Mouse (Mus musculus) lung, embryonic 14.5 days (tissue): Measurements from ENCODE around the gene Calm3. TPM values are rescaled to one million over a fixed set of nuclear protein-coding genes. Genes with fewer than 3 reads are reported as not detected.

Experiments
- ATAC-seq: fragments of 200-750 bp; cut with Nextera tagmentation; 2 replicates; pipeline ENCODE4 v1.8.0; 2017; ENCODE audit warnings: mild to moderate bottlenecking, moderate TSS enrichment, moderate library complexity; ENCODE audit not compliant: insufficient read depth
- DNase-seq: peaks from one replicate; pipeline ENCODE4 v3.0.0-alpha.2; 2015
- H3K27ac ChIP-seq: fragments of 300-500 bp; sonication (generic); 2 replicates; pipeline ENCODE4 v1.5.1; 2014; ENCODE audit warnings: low read depth, mild to moderate bottlenecking, moderate library complexity
- H3K27me3 ChIP-seq: fragments of 300-500 bp; sonication (generic); 2 replicates; pipeline ENCODE4 v1.6.1; 2014; ENCODE audit warnings: low read length, control low read depth; ENCODE audit not compliant: insufficient read depth
- H3K36me3 ChIP-seq: fragments of 300-500 bp; sonication (generic); 2 replicates; pipeline ENCODE4 v1.6.1; 2014; ENCODE audit warnings: control low read depth; ENCODE audit not compliant: insufficient read depth
- H3K4me1 ChIP-seq: fragments of 300-500 bp; sonication (generic); 2 replicates; pipeline ENCODE4 v1.6.1; 2014; ENCODE audit warnings: antibody characterized with exemption, control low read depth; ENCODE audit not compliant: insufficient read depth
- H3K4me2 ChIP-seq: fragments of 300-500 bp; sonication (generic); 2 replicates; pipeline ENCODE4 v1.6.1; 2014; ENCODE audit warnings: mild to moderate bottlenecking
- H3K4me3 ChIP-seq: fragments of 300-500 bp; sonication (generic); 2 replicates; pipeline ENCODE4 v1.5.1; 2014; ENCODE audit warnings: low read depth, low read length
- H3K9ac ChIP-seq: fragments of 300-500 bp; sonication (generic); 2 replicates; pipeline ENCODE4 v1.6.1; 2014
- H3K9me3 ChIP-seq: fragments of 300-500 bp; sonication (generic); 2 replicates; pipeline ENCODE4 v1.6.1; 2016; ENCODE audit warnings: low read depth, low read length, control low read depth
- CTCF ChIP-seq: IDR thresholded peaks from 2 replicates; pipeline ENCODE4 v1.5.1; 2016; ENCODE audit warnings: antibody characterized with exemption, low read depth
- WGBS: fragments of 180-500 bp; shearing (Covaris S2); extraction: QIAGEN DNeasy Blood & Tissue Kit; methylation state at CpG from one replicate; pipeline ENCODE4 v1.1.7; 2014; 5-methylcytosine and 5-hydroxymethylcytosine counted together
- polyA plus RNA-seq: library from polyadenylated mRNA; unstranded; fragments of >200 nt; fragmentation: Nextera tagmentation; extraction: Ambion mirVana; gene quantifications from 2 replicates; pipeline ENCODE4 v1.2.1, GENCODE M21; 2014

The Calm3 gene
- polyA plus RNA-seq, 1 experiment from 2014 or later = 155 TPM

GRCm38 (mm10) chr7:16906889-16907559 is 16.9 kb downstream of the Calm3 start:
- Histone ChIP-seq H3K27ac (no peak overlapping the region), H3K4me1 (peaks cover 16% of the 10 kb centered on the region), H3K36me3 (no peaks in the 10 kb centered on the region), H3K4me2 (no peak overlapping the region), H3K4me3 (no peak overlapping the region), H3K9me3 (no peaks in the 10 kb centered on the region), H3K9ac (0 out of 2 replicates have a peak overlapping the region, but pooled peaks have one; percentile 13), H3K27me3 (peaks cover 10% of the 10 kb centered on the region; the same call in 1 of the 2 replicates)
- DNase-seq (no peak), ATAC-seq (no peak)
- WGBS = 88% methylated on average over 41 of the region's 41 CpGs
- TF ChIP-seq CTCF = no peak

GRCm38 (mm10) chr7:16906281-16906680 is 17.6 kb downstream of the Calm3 start, which contains the start of gene Ptgir:
Gene Ptgir (plus strand): TSS chr7:16906490.
- peak; percentile 35; the same call in 1 of the 2 replicates for ATAC-seq
- no peak for DNase-seq
- Histone ChIP-seq H3K27me3 (peaks cover 10% of the 10 kb centered on the region; the same call in 1 of the 2 replicates), H3K4me3 (no peak within 1 kb of the TSS), H3K36me3 (no peaks in the 10 kb centered on the region), H3K9ac (0 out of 2 replicates have a peak within 1 kb of the TSS, but pooled peaks have one; percentile 13), H3K27ac (no peak within 1 kb of the TSS), H3K4me1 (peaks cover 16% of the 10 kb centered on the region), H3K9me3 (no peaks in the 10 kb centered on the region), H3K4me2 (no peak within 1 kb of the TSS)
- no peak for TF ChIP-seq CTCF
- 9% methylated on average over 6 of the region's 6 CpGs for WGBS

DNA sequence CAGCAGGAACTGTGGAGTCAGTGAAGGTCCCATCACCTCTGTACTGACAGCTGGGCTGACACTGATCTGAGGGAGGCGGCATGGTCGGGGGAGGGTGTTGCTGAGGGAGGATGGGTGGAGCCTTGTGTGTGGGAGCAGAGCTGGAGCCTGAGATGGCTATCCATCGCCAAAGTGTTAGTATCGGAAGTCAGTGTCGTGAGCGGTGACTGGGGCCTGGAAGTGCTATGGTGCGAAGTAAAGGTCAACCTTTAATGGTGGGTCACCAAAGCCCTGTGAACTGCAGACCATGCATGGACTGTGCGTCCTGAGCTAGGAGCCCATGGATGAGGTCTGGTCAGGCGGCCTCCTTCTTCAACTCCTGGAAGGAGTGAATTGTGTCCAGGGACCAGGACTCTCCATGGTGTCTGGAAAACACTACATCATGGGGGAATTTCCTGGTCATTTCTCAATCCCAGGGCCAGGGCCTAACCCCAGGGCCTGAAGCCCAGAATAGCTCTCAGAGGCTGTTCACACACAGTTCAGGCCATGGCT is 18.4 kb downstream of the Calm3 start:
- Histone ChIP-seq H3K27me3 (peaks cover 12% of the 10 kb centered on the region; the same call in 1 of the 2 replicates), H3K27ac (no peak overlapping the region), H3K9ac (no peak overlapping the region), H3K4me3 (no peak overlapping the region), H3K4me2 (no peak overlapping the region), H3K9me3 (no peaks in the 10 kb centered on the region), H3K36me3 (no peaks in the 10 kb centered on the region), H3K4me1 (peaks cover 16% of the 10 kb centered on the region)
- no peak for TF ChIP-seq CTCF
- 35% methylated on average over 9 of the region's 9 CpGs for WGBS
- DNase-seq = peak; percentile 51
- ATAC-seq = peak; percentile 40

- Histone ChIP-seq H3K4me3 (no peak overlapping the region), H3K4me1 (peaks cover 16% of the 10 kb centered on the region), H3K27ac (no peak overlapping the region), H3K27me3 (peaks cover 11% of the 10 kb centered on the region), H3K9ac (no peak overlapping the region), H3K4me2 (no peak overlapping the region), H3K36me3 (no peaks in the 10 kb centered on the region), H3K9me3 (no peaks in the 10 kb centered on the region)
- ATAC-seq (no peak), DNase-seq (no peak)
- no peak for TF ChIP-seq CTCF
- 36% methylated on average over 9 of the region's 10 CpGs for WGBS
Measured at GRCm38 (mm10) chr7:16904120-16904675, 19.7 kb downstream of the Calm3 start.

GRCm38 (mm10) chr7:16903439-16903955 is 20.4 kb downstream of the Calm3 start:
- Histone ChIP-seq H3K9me3 (no peaks in the 10 kb centered on the region), H3K27ac (no peak overlapping the region), H3K4me2 (no peak overlapping the region), H3K4me3 (no peak overlapping the region), H3K36me3 (no peaks in the 10 kb centered on the region), H3K4me1 (peaks cover 16% of the 10 kb centered on the region), H3K9ac (no peak overlapping the region), H3K27me3 (peaks cover 8% of the 10 kb centered on the region)
- TF ChIP-seq CTCF = no peak
- DNase-seq (no peak), ATAC-seq (no peak)
- WGBS = 82% methylated on average over 2 of the region's 2 CpGs

DNA sequence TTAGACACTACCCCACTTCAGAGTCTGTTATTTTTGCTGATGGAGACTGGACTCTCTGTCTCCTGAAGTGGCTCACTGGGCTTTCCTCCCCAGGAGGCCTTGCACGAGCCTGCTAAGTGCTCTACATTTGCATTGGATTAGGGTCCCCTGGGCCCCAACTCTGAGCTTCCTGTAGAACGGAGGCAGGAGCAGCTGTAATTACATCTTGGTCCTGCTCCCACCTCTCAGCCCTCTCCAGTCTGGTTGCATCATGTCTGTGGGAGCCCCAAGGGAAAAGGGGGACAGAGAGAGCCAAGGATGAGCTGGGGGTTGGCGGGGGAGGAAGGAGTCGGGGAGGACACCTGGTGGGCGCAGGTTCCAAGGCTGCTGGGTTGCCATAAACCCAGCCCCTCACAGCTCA is 23.4 kb downstream of the Calm3 start:
- Histone ChIP-seq H3K4me3 (no peak overlapping the region), H3K9me3 (no peaks in the 10 kb centered on the region), H3K27me3 (peaks cover 4% of the 10 kb centered on the region), H3K4me1 (peaks cover 3% of the 10 kb centered on the region), H3K9ac (no peak overlapping the region), H3K27ac (no peak overlapping the region), H3K4me2 (no peak overlapping the region), H3K36me3 (no peaks in the 10 kb centered on the region)
- no peak for DNase-seq
- WGBS = 31% methylated on average over 5 of the region's 5 CpGs
- TF ChIP-seq CTCF = no peak
- no peak for ATAC-seq

DNA sequence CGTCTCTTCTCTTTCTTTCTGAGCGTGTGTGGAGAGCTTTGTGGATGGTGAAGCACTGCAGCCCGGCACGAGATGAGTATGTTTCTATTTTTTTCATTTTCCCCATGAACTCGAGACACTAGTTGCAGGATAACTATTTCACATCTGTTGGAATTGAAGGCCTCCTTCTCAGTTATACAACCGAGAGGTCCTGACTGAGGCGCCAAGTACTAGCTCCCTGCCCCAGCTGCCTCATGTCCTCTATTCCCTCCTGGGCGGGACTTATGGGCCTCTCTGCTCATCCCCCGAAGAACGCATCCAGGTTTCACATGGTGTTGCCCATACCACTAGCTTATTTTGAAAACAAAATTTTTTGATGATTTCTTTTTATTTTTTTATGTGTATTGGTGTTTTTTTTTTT is 28.4 kb downstream of the Calm3 start:
- H3K4me2 ChIP-seq = peak overlapping the region; percentile 60
- peak overlapping the region; percentile 21; the same call in 1 of the 2 replicates for H3K4me3 ChIP-seq
- no peak overlapping the region for H3K27ac ChIP-seq
- H3K27me3 ChIP-seq = peaks cover 20% of the 10 kb centered on the region
- ATAC-seq (no peak), DNase-seq (no peak)
- 24% methylated on average over 10 of the region's 10 CpGs for WGBS
- no peak for TF ChIP-seq CTCF
- peak overlapping the region; percentile 9; the same call in 1 of the 2 replicates for H3K9ac ChIP-seq
- H3K4me1 ChIP-seq = peaks cover 8% of the 10 kb centered on the region; the same call in 1 of the 2 replicates
- H3K9me3 ChIP-seq = no peaks in the 10 kb centered on the region
- H3K36me3 ChIP-seq = no peaks in the 10 kb centered on the region
